Comparison of ENCODE assay signal across 13 mouse cellular contexts in genomic region chr11:43481672-43482522, GRCm38 (mm10). TPM values are rescaled to one million over a fixed set of nuclear protein-coding genes. Genes with fewer than 3 reads are reported as not detected.
DNase-seq lines count a peak whose midpoint lies in the region; ATAC-seq and TF ChIP-seq lines count a peak whose summit lies in the region.
"Had no signal": no experiment of that assay in that cellular context is flagged by ENCODE, and none has a peak within 500 bp of the region (broad histone marks: within the 10 kb centered on the region; RNA-seq: fewer than 3 reads in every experiment).

No protein-coding gene starts in this region.

- no peak overlapping the region for H3K4me3 ChIP-seq in lung, embryonic 14.5 days (ENCODE audit: low read depth, low read length)
- H3K4me3 ChIP-seq in hindbrain, embryonic 10.5 days, result no peak overlapping the region
- H3K4me3 ChIP-seq: hindbrain, embryonic 15.5 days had no signal

- no peaks in the 10 kb centered on the region for H3K9me3 ChIP-seq in lung, embryonic 14.5 days (ENCODE audit: low read depth, low read length)
- no peaks in the 10 kb centered on the region for H3K9me3 ChIP-seq in hindbrain, embryonic 10.5 days
- H3K9me3 ChIP-seq: hindbrain, embryonic 15.5 days had no signal

- H3K9ac ChIP-seq in lung, embryonic 14.5 days, result no peak overlapping the region
- H3K9ac ChIP-seq: hindbrain, embryonic 15.5 days had no signal

- peak overlapping the region; percentile 33; the same call in 1 of the 2 replicates for H3K27ac ChIP-seq in lung, embryonic 14.5 days (ENCODE audit: low read depth)
- no peak overlapping the region for H3K27ac ChIP-seq in hindbrain, embryonic 10.5 days
- H3K27ac ChIP-seq: hindbrain, embryonic 15.5 days had no signal

- TF ChIP-seq CTCF in lung, embryonic 14.5 days (IDR thresholded peaks at IDR 0.05; ENCODE audit: low read depth), result no peak

- no peak overlapping the region for H3K4me2 ChIP-seq in lung, embryonic 14.5 days
- H3K4me2 ChIP-seq: hindbrain, embryonic 15.5 days had no signal

- H3K36me3 ChIP-seq in lung, embryonic 14.5 days (ENCODE audit: insufficient read depth), result no peaks in the 10 kb centered on the region
- H3K36me3 ChIP-seq in hindbrain, embryonic 10.5 days, result no peaks in the 10 kb centered on the region
- H3K36me3 ChIP-seq: hindbrain, embryonic 15.5 days had no signal

- ATAC-seq in lung, embryonic 14.5 days (ENCODE audit: insufficient read depth), result peak; percentile 70
- no peak for ATAC-seq in cerebellum, adult (ENCODE audit: insufficient number of reproducible peaks, low FRiP score, low TSS enrichment)
- ATAC-seq in megakaryocyte, adult 5-6 weeks (ENCODE audit: poor library complexity, severe bottlenecking), result no peak

- no peaks in the 10 kb centered on the region for H3K27me3 ChIP-seq in lung, embryonic 14.5 days (ENCODE audit: insufficient read depth, low read length)
- 0 out of 2 replicates have a peak, but pooled peaks cover 3% of the 10 kb centered on the region for H3K27me3 ChIP-seq in hindbrain, embryonic 10.5 days (ENCODE audit: insufficient read depth, poor library complexity, severe bottlenecking)
- H3K27me3 ChIP-seq: hindbrain, embryonic 15.5 days had no signal

- H3K4me1 ChIP-seq in lung, embryonic 14.5 days (ENCODE audit: insufficient read depth), result peaks cover 38% of the 10 kb centered on the region
- H3K4me1 ChIP-seq in hindbrain, embryonic 10.5 days (replicated peaks), result peaks cover 28% of the 10 kb centered on the region

- peak; percentile 22 for DNase-seq in adrenal gland, postnatal 14 days
- DNase-seq in adrenal gland, adult (ENCODE audit: inconsistent age in 2 of 2, low spot score in 1 of 2), result no peak
- DNase-seq in kidney, postnatal 10 days, result peak; percentile 34
- DNase-seq in kidney, adult 18-20 months, result no peak
- DNase-seq in lung, embryonic 14.5 days, result peak; percentile 83
- no peak for DNase-seq in hindbrain, embryonic 10.5 days (ENCODE audit: low spot score)
- DNase-seq: cerebellum, adult 11 months; left cerebral cortex, postnatal 4 days; thymus, adult 18-20 months had no signal

- 33% methylated on average over 3 of the region's 3 CpGs for WGBS in lung, embryonic 14.5 days
- WGBS in hindbrain, embryonic 10.5 days, result 70% methylated on average over 3 of the region's 3 CpGs

RNA-seq across cellular contexts. Expression of gene C1qtnf2, which starts 7.8 kb away (rescaled TPM):
- 7.8 and 9.3 TPM in 2 replicates for total RNA-seq in adrenal gland, postnatal 14 days (2021)
- 2.1 and 2.2 TPM in 2 replicates for polyA plus RNA-seq in lung, embryonic 14.5 days (2014; fragmentation: Nextera tagmentation; extraction: Ambion mirVana)
- not detected in 2 replicates for total RNA-seq in megakaryocyte, adult 5-6 weeks (2015)
- total RNA-seq in megakaryocyte, adult 5-6 weeks (2017), result not detected in 2 replicates
- polyA plus RNA-seq in hindbrain, embryonic 10.5 days (2016; fragmentation: Nextera tagmentation; extraction: Ambion mirVana), result 1.1 and 1.3 TPM in 2 replicates
- total RNA-seq: neutrophil, adult 5-6 weeks had no signal

RNA-seq across cellular contexts. Expression of gene Ccnjl, which starts 46.7 kb away (rescaled TPM):
- total RNA-seq in adrenal gland, postnatal 14 days (2021), result 5.0 and 7.7 TPM in 2 replicates
- polyA plus RNA-seq in lung, embryonic 14.5 days (2014; fragmentation: Nextera tagmentation; extraction: Ambion mirVana), result 28.1 and 32.9 TPM in 2 replicates
- not detected in 2 replicates for total RNA-seq in megakaryocyte, adult 5-6 weeks (2015)
- total RNA-seq in megakaryocyte, adult 5-6 weeks (2017), result not detected in 2 replicates
- polyA plus RNA-seq in hindbrain, embryonic 10.5 days (2016; fragmentation: Nextera tagmentation; extraction: Ambion mirVana), result 37.4 and 45.5 TPM in 2 replicates
- total RNA-seq: neutrophil, adult 5-6 weeks had no signal

RNA-seq across cellular contexts. Expression of gene Slu7, which starts 48.4 kb away (rescaled TPM):
- total RNA-seq in adrenal gland, postnatal 14 days (2021), result 39.9 and 43.4 TPM in 2 replicates
- polyA plus RNA-seq in lung, embryonic 14.5 days (2014; fragmentation: Nextera tagmentation; extraction: Ambion mirVana), result 47.9 and 50.1 TPM in 2 replicates
- 25.9 and 36.3 TPM in 2 replicates for total RNA-seq in megakaryocyte, adult 5-6 weeks (2015)
- total RNA-seq in megakaryocyte, adult 5-6 weeks (2017), result 74.2 and 77.7 TPM in 2 replicates
- 53.5 and 54.6 TPM in 2 replicates for polyA plus RNA-seq in hindbrain, embryonic 10.5 days (2016; fragmentation: Nextera tagmentation; extraction: Ambion mirVana)

RNA-seq across cellular contexts. Expression of gene Pttg1, which starts 55.8 kb away (rescaled TPM):
- 48.0 and 48.2 TPM in 2 replicates for total RNA-seq in adrenal gland, postnatal 14 days (2021)
- 82.5 and 87.6 TPM in 2 replicates for polyA plus RNA-seq in lung, embryonic 14.5 days (2014; fragmentation: Nextera tagmentation; extraction: Ambion mirVana)
- 49.1 and 49.6 TPM in 2 replicates for total RNA-seq in megakaryocyte, adult 5-6 weeks (2015)
- 40.5 and 44.4 TPM in 2 replicates for total RNA-seq in megakaryocyte, adult 5-6 weeks (2017)
- 115 and 124 TPM in 2 replicates for polyA plus RNA-seq in hindbrain, embryonic 10.5 days (2016; fragmentation: Nextera tagmentation; extraction: Ambion mirVana)

Comparison
In these comparisons a context has a peak if more than half of its experiments do, and no peak if none do; other contexts are left out.
1. DNase-seq: peak in adrenal gland, postnatal 14 days (single experiment), kidney, postnatal 10 days (single experiment) and lung, embryonic 14.5 days (single experiment); none in adrenal gland, adult (0 of 2), kidney, adult 18-20 months (single experiment) and hindbrain, embryonic 10.5 days (single experiment).